Mouse (Mus musculus) hindbrain, embryonic 16.5 days (tissue): ENCODE data around the gene Col4a2. TPM values are rescaled to one million over a fixed set of nuclear protein-coding genes. Genes with fewer than 3 reads are reported as not detected.
"Not testable (repeated sequence)": the region's sequence is repeated elsewhere in the genome, so short reads cannot be mapped to it uniquely, and the experiment has no call there.

Experiments used
- ATAC-seq: fragments of 200-750 bp; cut with Nextera tagmentation; 2 replicates; pipeline ENCODE4 v1.8.0; 2017; ENCODE audit warnings: moderate TSS enrichment, moderate library complexity
- H3K27ac ChIP-seq: fragments of 300-500 bp; sonication (generic); 2 replicates; pipeline ENCODE4 v1.5.1; 2014; ENCODE audit warnings: low read depth, mild to moderate bottlenecking, control low read depth, low read length, moderate library complexity
- H3K27me3 ChIP-seq: fragments of 300-500 bp; sonication (generic); replicated peaks from 2 replicates; pipeline ENCODE4 v1.6.1; 2014; ENCODE audit warnings: low read length; ENCODE audit not compliant: control insufficient read depth, insufficient read depth
- H3K36me3 ChIP-seq: fragments of 300-500 bp; sonication (generic); 2 replicates; pipeline ENCODE4 v1.6.1; 2014; ENCODE audit warnings: mild to moderate bottlenecking, low read length, moderate library complexity, mixed read lengths; ENCODE audit not compliant: control insufficient read depth, insufficient read depth
- H3K4me1 ChIP-seq: fragments of 300-500 bp; sonication (generic); 2 replicates; pipeline ENCODE4 v1.6.1; 2014; ENCODE audit warnings: low read depth, low read length; ENCODE audit not compliant: control insufficient read depth, insufficient read depth
- H3K4me2 ChIP-seq: fragments of 300-500 bp; sonication (generic); 2 replicates; pipeline ENCODE4 v1.6.1; 2014; ENCODE audit warnings: mild to moderate bottlenecking, low read length, control low read depth, moderate library complexity
- H3K4me3 ChIP-seq: fragments of 300-500 bp; sonication (generic); 2 replicates; pipeline ENCODE4 v1.5.1; 2014; ENCODE audit warnings: mild to moderate bottlenecking, low read length, control low read depth, moderate library complexity
- H3K9ac ChIP-seq: fragments of 300-500 bp; sonication (generic); 2 replicates; pipeline ENCODE4 v1.6.1; 2014; ENCODE audit warnings: low read depth, mild to moderate bottlenecking, control low read depth, low read length, moderate library complexity
- H3K9me3 ChIP-seq: fragments of 300-500 bp; sonication (generic); 2 replicates; pipeline ENCODE4 v1.6.1; 2014; ENCODE audit warnings: mild to moderate bottlenecking, low read length, moderate library complexity; ENCODE audit not compliant: control insufficient read depth
- WGBS: fragments of 180-500 bp; shearing (Covaris S2); extraction: QIAGEN DNeasy Blood & Tissue Kit; methylation state at CpG from one replicate; pipeline ENCODE4 v1.1.7; 2014; 5-methylcytosine and 5-hydroxymethylcytosine counted together
- polyA plus RNA-seq: library from polyadenylated mRNA; unstranded; fragments of >200 nt; fragmentation: Nextera tagmentation; extraction: Ambion mirVana; gene quantifications from 2 replicates; pipeline ENCODE4 v1.2.1, GENCODE M21; 2015

The Col4a2 gene
- polyA plus RNA-seq, 1 experiment from 2014 or later: 28.9 TPM

DNA sequence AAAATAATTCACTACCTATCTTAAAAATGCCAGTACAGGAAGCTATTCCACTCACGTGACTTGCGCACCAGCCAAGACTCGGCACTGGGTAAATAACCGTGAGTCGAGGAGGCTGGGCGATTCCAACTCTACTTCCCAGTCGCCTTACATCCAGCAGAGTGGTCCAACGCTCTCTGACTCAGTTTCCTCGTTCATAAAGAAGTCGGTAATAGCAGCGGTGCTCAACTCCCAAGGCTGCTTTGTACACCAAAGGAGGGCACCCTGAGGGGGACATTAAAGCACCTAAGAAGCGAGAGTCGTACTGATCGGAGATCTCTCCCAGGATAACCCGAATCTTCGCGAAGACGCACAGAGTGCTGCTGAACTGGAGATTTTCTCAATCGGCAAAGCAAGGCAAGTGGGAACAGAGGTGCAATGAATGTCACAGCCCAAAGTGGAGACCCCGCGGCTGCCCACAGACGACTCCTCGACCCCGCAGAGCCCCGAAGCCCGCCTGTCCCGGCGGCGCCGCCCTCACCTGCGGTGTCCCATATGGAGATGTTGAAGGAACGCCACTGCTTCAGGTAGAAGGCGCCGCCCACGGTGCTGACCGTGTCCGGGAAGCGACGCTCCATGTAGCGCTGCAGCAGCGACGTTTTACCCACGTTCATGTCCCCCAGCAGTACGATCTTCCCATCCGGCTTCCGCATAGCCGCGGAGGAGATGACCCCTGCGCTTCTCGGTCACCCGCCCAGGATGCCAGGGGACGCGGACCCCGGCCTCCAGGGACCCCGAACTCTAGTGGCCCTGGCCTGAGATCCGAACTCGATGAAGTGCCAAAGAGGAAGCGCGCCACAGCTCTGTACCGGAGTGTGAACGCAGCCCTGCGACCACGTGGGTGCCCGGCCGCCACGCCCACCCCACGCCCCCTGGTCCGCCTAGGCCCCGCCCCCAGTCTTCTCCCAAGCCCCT lies 165.5 kb downstream of the Col4a2 start, which contains the start of gene Rab20:
Rab20 (minus strand) TSS at position 900 of the 951 bp plus-strand sequence.
- under 1% methylated on average over 64 of the region's 69 CpGs for WGBS
- ATAC-seq: peak; percentile 84
- H3K27me3 ChIP-seq: peaks cover 50% of the 10 kb centered on the region

DNA sequence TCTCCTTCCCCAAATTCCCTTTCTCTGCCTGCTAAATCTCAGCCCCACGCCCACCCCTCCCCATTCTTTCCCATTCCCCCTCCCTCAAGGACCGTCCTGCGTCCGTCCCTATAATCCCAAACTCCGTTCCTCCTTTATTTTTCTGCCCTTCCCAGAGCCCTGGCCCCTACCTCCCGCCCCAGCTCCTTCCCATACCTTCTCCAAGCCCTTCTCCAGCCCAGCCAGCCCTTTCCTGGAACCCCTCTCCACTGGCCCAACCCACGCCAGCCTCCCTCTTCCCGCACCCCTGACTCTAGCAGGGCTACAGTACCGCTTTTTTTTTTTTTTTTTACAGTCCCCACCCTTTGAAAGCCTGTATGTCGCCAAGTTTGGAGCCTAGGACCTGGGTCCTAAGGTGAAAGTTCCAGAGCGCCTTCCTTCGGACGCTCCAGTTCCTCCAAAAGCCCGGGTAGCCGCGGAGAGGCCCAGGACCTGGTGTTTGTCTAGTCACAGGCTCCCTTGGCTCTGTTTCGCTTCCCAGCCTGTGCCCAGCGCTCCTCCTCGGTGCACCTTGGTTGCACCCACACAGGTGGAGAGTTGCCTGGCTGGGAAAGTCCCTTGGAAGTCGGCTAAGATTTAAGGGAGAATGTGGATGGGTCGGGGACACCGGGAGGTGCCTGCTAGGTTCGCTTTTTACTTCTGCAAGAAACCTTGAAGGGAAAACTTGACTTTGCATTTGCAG lies 166.4 kb downstream of the Col4a2 start:
- no peaks in the 10 kb centered on the region for H3K9me3 ChIP-seq
- H3K4me2 ChIP-seq: peak overlapping the region; percentile 100
- peak overlapping the region; percentile 57 for H3K4me3 ChIP-seq
- no peak for ATAC-seq
- no peaks in the 10 kb centered on the region for H3K36me3 ChIP-seq
- H3K27ac ChIP-seq: no peak overlapping the region
- no peak overlapping the region; the same call in 1 of the 2 replicates for H3K9ac ChIP-seq
- H3K27me3 ChIP-seq: peaks cover 47% of the 10 kb centered on the region
- peaks cover 17% of the 10 kb centered on the region for H3K4me1 ChIP-seq
- 3% methylated on average over 23 of the region's 23 CpGs for WGBS

More for the DNA sequence above, 165.5 kb downstream of the Col4a2 start, which contains the start of gene Rab20:
- H3K4me1 ChIP-seq: peaks cover 17% of the 10 kb centered on the region
- no peaks in the 10 kb centered on the region for H3K9me3 ChIP-seq
- peak within 1 kb of the TSS; percentile 57 for H3K4me3 ChIP-seq
- H3K9ac ChIP-seq: peak within 1 kb of the TSS; percentile 64
- no peak within 1 kb of the TSS for H3K27ac ChIP-seq
- no peaks in the 10 kb centered on the region for H3K36me3 ChIP-seq
- H3K4me2 ChIP-seq: peak within 1 kb of the TSS; percentile 100

DNA sequence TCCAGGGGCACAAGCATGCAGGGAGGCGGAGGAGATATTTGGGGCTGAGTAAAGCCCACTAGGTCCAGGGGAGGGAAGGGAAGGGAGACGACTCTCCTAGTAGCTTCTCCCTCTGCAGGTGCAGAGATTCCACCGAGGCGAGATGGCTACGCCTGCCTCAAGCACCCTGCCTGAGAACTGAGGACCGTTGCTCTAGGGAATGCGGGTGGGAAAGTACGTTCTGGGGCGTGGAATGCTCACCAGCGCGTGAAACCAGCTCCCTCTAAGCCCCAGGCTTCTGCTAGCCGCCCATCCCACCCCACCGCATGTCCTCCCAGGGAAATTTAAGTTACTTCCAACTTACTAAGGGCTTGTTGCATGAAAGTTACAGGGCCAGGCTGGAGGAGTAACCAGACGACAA lies 167.0 kb downstream of the Col4a2 start:
- Histone ChIP-seq H3K4me3 (no peak overlapping the region), H3K9me3 (no peaks in the 10 kb centered on the region), H3K27ac (no peak overlapping the region), H3K36me3 (no peaks in the 10 kb centered on the region), H3K4me2 (no peak overlapping the region), H3K9ac (no peak overlapping the region), H3K27me3 (peaks cover 47% of the 10 kb centered on the region), H3K4me1 (peaks cover 17% of the 10 kb centered on the region)
- ATAC-seq: no peak
- WGBS: 8% methylated on average over 14 of the region's 14 CpGs

DNA sequence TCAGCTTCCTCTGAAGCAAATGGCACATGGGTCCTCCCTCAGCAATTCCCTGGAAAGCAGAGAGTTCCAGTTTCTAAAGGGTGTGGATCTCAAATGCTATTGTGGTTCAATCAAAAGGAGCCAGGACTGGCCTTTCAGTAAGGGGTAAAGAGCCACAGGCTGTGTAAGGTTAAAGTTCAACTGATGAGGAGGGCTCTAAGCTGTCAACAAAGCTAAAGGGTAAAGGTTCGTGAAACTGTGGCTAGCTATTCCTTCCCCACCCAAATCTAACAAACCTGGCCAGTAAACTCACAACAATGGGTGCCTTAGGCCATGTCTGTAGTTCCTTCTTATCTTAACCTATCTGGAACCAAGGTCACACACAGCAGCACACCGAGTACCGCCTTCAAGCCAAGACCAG lies 169.3 kb downstream of the Col4a2 start:
- H3K27ac ChIP-seq: no peak overlapping the region
- H3K4me2 ChIP-seq: no peak overlapping the region
- no peak overlapping the region for H3K9ac ChIP-seq
- WGBS: 48% methylated on average over 3 of the region's 3 CpGs
- no peak for ATAC-seq
- H3K27me3 ChIP-seq: peaks cover 27% of the 10 kb centered on the region
- peaks cover 12% of the 10 kb centered on the region for H3K4me1 ChIP-seq
- no peak overlapping the region for H3K4me3 ChIP-seq
- H3K9me3 ChIP-seq: no peaks in the 10 kb centered on the region
- no peaks in the 10 kb centered on the region for H3K36me3 ChIP-seq

DNA sequence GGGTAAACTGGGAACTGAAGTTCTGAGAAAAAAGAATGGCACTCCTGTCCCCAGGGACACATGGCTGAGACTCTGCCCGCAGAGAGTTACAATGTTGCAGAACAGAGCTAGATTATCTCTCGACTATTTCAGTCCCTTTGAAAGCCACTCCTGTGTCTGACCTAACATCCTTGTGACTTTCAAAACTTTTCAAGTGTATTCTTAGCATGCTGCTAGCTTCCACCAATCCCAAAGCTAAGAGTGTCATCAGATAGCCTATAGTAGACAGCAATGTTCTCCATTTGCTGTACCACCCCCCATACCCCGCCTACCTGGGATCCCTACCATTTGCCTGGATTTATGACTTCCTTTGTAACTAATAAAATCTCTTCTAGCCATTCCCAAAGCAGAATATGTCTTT lies 169.9 kb downstream of the Col4a2 start:
- H3K9ac ChIP-seq: no peak overlapping the region
- H3K4me3 ChIP-seq: no peak overlapping the region
- no peak for ATAC-seq
- H3K4me1 ChIP-seq: peaks cover 9% of the 10 kb centered on the region
- peaks cover 27% of the 10 kb centered on the region for H3K27me3 ChIP-seq
- no peaks in the 10 kb centered on the region for H3K36me3 ChIP-seq
- 70% methylated on average over 3 of the region's 3 CpGs for WGBS
- no peaks in the 10 kb centered on the region for H3K9me3 ChIP-seq
- no peak overlapping the region for H3K4me2 ChIP-seq
- H3K27ac ChIP-seq: no peak overlapping the region

DNA sequence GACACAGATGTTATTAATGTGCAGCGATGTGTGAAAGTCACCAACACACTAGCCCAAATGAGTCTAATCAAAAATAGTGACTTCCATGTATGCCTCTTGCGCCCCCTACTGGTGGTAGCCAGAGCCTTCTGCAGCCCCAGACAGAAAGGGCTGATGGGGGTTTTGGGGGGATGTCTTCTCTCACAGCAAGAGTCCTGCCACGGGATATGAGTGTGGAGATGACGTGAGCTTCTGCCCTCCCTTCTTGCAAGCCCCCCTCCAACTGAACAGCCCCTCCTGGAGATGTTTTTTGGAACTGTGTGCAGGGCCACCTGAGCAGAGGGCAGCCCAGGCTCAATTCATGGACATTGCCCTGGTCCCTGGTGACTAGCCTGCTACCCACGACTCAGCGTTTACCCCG lies 173.5 kb downstream of the Col4a2 start:
- Histone ChIP-seq H3K4me1 (no peaks in the 10 kb centered on the region), H3K4me2 (no peak overlapping the region), H3K27ac (no peak overlapping the region), H3K9me3 (no peaks in the 10 kb centered on the region), H3K9ac (no peak overlapping the region), H3K36me3 (no peaks in the 10 kb centered on the region), H3K27me3 (peaks cover 7% of the 10 kb centered on the region), H3K4me3 (no peak overlapping the region)
- WGBS: 23% methylated on average over 7 of the region's 7 CpGs
- no peak for ATAC-seq

DNA sequence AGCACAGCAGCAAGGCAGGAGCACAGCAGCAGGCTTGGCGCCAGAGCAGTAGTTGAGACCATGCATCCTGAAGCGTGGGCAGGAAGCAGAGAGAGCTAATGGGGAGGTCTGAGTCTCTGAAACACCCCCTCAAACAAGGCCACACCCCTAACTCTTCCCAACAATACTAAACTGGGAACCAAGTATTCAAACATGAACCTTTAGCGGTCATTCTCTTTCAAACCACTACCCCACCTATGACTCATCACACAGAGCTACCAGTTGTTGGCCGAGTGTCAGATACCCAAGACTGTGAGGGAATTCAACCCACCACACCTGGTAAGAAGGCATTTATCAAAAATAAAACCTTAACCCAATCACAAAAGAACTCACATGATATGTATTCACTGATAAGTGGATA lies 174.6 kb downstream of the Col4a2 start:
- H3K36me3 ChIP-seq: no peaks in the 10 kb centered on the region
- no peak for ATAC-seq
- WGBS: 82% methylated on average over 4 of the region's 4 CpGs
- H3K4me2 ChIP-seq: no peak overlapping the region
- no peak overlapping the region for H3K4me3 ChIP-seq
- H3K4me1 ChIP-seq: no peaks in the 10 kb centered on the region
- H3K27ac ChIP-seq: no peak overlapping the region
- H3K27me3 ChIP-seq: peaks cover 4% of the 10 kb centered on the region; the same call in 1 of the 2 replicates
- H3K9ac ChIP-seq: no peak overlapping the region
- H3K9me3 ChIP-seq: no peaks in the 10 kb centered on the region

DNA sequence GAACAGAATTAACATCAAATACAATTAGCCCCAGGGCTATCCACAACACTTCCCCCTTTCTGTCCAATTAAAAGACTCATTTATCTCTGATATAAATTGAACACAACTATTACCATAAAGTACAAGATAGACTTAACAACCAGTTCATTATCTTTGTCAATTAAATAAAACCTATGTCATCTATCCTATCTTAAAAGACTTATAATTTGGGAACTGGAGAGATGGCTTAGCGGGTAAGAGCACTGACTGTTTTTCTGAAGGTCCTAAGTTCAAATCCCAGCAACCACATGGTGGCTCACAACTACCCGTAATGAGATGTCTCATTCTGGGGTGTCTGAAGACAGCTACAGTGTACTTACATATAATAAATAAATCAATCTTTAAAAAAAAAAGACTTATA lies 179.7 kb downstream of the Col4a2 start:
- H3K4me1 ChIP-seq, H3K27ac ChIP-seq, H3K4me2 ChIP-seq, H3K9ac ChIP-seq, H3K27me3 ChIP-seq, H3K36me3 ChIP-seq, ATAC-seq, H3K4me3 ChIP-seq, H3K9me3 ChIP-seq: not testable (repeated sequence)
- 89% methylated on average over 2 of the region's 2 CpGs for WGBS
